Comparison of ENCODE assay signal across 8 mouse cellular contexts in the genomic region with DNA sequence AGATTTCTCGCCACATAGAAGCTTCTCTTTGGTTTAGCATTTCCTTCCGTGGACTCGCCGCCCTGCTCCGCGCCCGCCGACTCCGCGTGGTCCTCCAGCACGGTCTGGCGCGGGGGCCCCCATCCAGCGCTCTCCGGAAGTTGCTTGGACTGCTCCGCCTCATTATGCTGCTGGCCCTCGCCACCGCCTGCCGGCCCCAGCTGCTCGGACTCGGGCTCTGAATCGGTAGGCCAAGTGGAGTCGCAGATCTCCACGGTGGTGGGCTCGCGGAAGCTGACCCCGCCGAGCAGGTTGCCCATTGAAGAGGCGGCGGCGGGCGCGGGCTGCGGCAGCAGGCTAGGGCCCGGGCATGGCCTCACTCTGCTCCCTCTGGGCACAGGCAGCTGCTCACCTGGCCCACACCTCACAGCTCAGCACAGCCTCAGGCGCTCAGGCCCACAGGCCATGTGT. TPM values are rescaled to one million over a fixed set of nuclear protein-coding genes. Genes with fewer than 3 reads are reported as not detected.
DNase-seq lines count a peak whose midpoint lies in the region; ATAC-seq and TF ChIP-seq lines count a peak whose summit lies in the region.

No protein-coding gene starts in this region.

- WGBS in heart, embryonic 14.5 days, result 4% methylated on average over 36 of the region's 36 CpGs
- 5% methylated on average over 36 of the region's 36 CpGs for WGBS in liver, embryonic 14.5 days (ENCODE audit: insufficient replicate concordance)

- H3K4me2 ChIP-seq in heart, embryonic 14.5 days (ENCODE audit: low read length), result peak overlapping the region; percentile 83
- peak overlapping the region; percentile 52 for H3K4me2 ChIP-seq in liver, embryonic 14.5 days (ENCODE audit: low read depth)

- H3K36me3 ChIP-seq in heart, embryonic 14.5 days (ENCODE audit: control insufficient read depth, insufficient read depth, low read length), result no peaks in the 10 kb centered on the region
- H3K36me3 ChIP-seq in liver, embryonic 14.5 days (replicated peaks; ENCODE audit: control insufficient read depth, insufficient read depth, low read depth), result no peaks in the 10 kb centered on the region

- H3K27me3 ChIP-seq in heart, embryonic 14.5 days (ENCODE audit: control insufficient read depth, insufficient read depth, low read length), result no peaks in the 10 kb centered on the region
- no peaks in the 10 kb centered on the region; the same call in 1 of the 2 replicates for H3K27me3 ChIP-seq in liver, embryonic 14.5 days (ENCODE audit: control insufficient read depth, insufficient read depth, low read length)

- H3K4me3 ChIP-seq in heart, embryonic 14.5 days (ENCODE audit: control insufficient read depth in 1 of 2, insufficient read depth in 1 of 2, low read depth in 1 of 2, low read length in 2 of 2), result peak overlapping the region; percentile 50 to 62
- H3K4me3 ChIP-seq in embryonic fibroblast, embryonic 13.5 days (ENCODE audit: insufficient read depth, low read length), result peak overlapping the region; percentile 16
- H3K4me3 ChIP-seq in liver, embryonic 14.5 days (ENCODE audit: insufficient read depth in 1 of 2, low read depth in 2 of 2, low read length in 2 of 2), result peak overlapping the region; percentile 3 to 37; a peak in 2 of 4 replicates

- no peak for TF ChIP-seq EP300 in liver, embryonic 14.5 days (IDR thresholded peaks at IDR 0.05; ENCODE audit: low read depth)

- TF ChIP-seq POLR2A in embryonic fibroblast, embryonic 13.5 days (IDR thresholded peaks at IDR 0.05; ENCODE audit: low read depth, low read length), result no peak

- peak; percentile 47; the same call in 1 of the 2 replicates for ATAC-seq in heart, embryonic 14.5 days (ENCODE audit: insufficient number of reproducible peaks, insufficient read depth, low FRiP score, low read depth)
- no peak for ATAC-seq in liver, embryonic 14.5 days (ENCODE audit: insufficient read depth)

- DNase-seq in heart, adult 8-10 months (ENCODE audit: low spot score), result no peak
- DNase-seq in adrenal gland, adult 18-20 months (ENCODE audit: low spot score in 2 of 2), result peak; percentile 3 to 18
- DNase-seq in induced T-regulatory cell, adult 2 months (ENCODE audit: low read depth), result peak; percentile 7
- DNase-seq in liver, embryonic 14.5 days (ENCODE audit: low read depth in 3 of 3, low spot score in 3 of 3), result no peak
- peak; percentile 6 for DNase-seq in ovary, postnatal 10 days (ENCODE audit: low spot score)
- no peak for DNase-seq in thymus, postnatal 0 days (ENCODE audit: low spot score)

- H3K27ac ChIP-seq in heart, embryonic 14.5 days (replicated peaks in 1 of 2; ENCODE audit: control insufficient read depth in 1 of 2, insufficient read depth in 1 of 2, low read depth in 2 of 2, low read length in 2 of 2), result no peak overlapping the region
- no peak overlapping the region for H3K27ac ChIP-seq in embryonic fibroblast, embryonic 13.5 days (ENCODE audit: insufficient read depth, low read length)
- no peak overlapping the region for H3K27ac ChIP-seq in liver, embryonic 14.5 days

- no peaks in the 10 kb centered on the region for H3K9me3 ChIP-seq in heart, embryonic 14.5 days (ENCODE audit: control insufficient read depth, low read length)
- H3K9me3 ChIP-seq in liver, embryonic 14.5 days (ENCODE audit: control insufficient read depth, low read length), result no peaks in the 10 kb centered on the region

- H3K4me1 ChIP-seq in heart, embryonic 14.5 days (ENCODE audit: control insufficient read depth in 2 of 2, insufficient read depth in 2 of 2, low read length in 2 of 2), result no peaks in the 10 kb centered on the region
- H3K4me1 ChIP-seq in embryonic fibroblast, embryonic 13.5 days (ENCODE audit: control insufficient read depth, insufficient read depth, low read length), result no peaks in the 10 kb centered on the region
- no peaks in the 10 kb centered on the region for H3K4me1 ChIP-seq in liver, embryonic 14.5 days (replicated peaks; ENCODE audit: control insufficient read depth in 2 of 2, insufficient read depth in 2 of 2, low read length in 1 of 2)

- H3K9ac ChIP-seq in heart, embryonic 14.5 days (ENCODE audit: low read length), result peak overlapping the region; percentile 71
- H3K9ac ChIP-seq in liver, embryonic 14.5 days (replicated peaks), result no peak overlapping the region

- TF ChIP-seq CTCF in embryonic fibroblast, embryonic 13.5 days (IDR thresholded peaks at IDR 0.05; ENCODE audit: borderline replicate concordance, insufficient read depth, low read length), result no peak
- no peak for TF ChIP-seq CTCF in liver, embryonic 14.5 days (IDR thresholded peaks at IDR 0.05; ENCODE audit: low read depth)

RNA-seq across cellular contexts. Expression of gene Vmn2r86, which starts 14.5 kb away (rescaled TPM):
- not detected in 2 replicates for polyA plus RNA-seq in heart, embryonic 14.5 days (2014; fragmentation: Nextera tagmentation; extraction: Ambion mirVana)
- not detected for total RNA-seq in heart, adult 8-10 months (2022)
- total RNA-seq in adrenal gland, adult 18-20 months (2021), result not detected
- not detected in 2 replicates for polyA plus RNA-seq in embryonic fibroblast, embryonic 13.5 days (2011; ENCODE audit: insufficient read length, low read depth, missing spikeins)
- polyA plus RNA-seq in liver, embryonic 14.5 days (2012; rRNA removed), result not detected in 2 replicates
- polyA plus RNA-seq in liver, embryonic 14.5 days (2014; fragmentation: Nextera tagmentation; extraction: Ambion mirVana), result not detected in 2 replicates
- polyA plus RNA-seq in thymus, postnatal 0 days (2015; fragmentation: Nextera tagmentation; extraction: Ambion mirVana), result not detected in 2 replicates

RNA-seq across cellular contexts. Expression of gene Vmn2r87, which starts 26.9 kb away (rescaled TPM):
- not detected in 2 replicates for polyA plus RNA-seq in heart, embryonic 14.5 days (2014; fragmentation: Nextera tagmentation; extraction: Ambion mirVana)
- not detected for total RNA-seq in heart, adult 8-10 months (2022)
- not detected for total RNA-seq in adrenal gland, adult 18-20 months (2021)
- not detected in 2 replicates for polyA plus RNA-seq in embryonic fibroblast, embryonic 13.5 days (2011; ENCODE audit: insufficient read length, low read depth, missing spikeins)
- polyA plus RNA-seq in liver, embryonic 14.5 days (2012; rRNA removed), result not detected in 2 replicates
- polyA plus RNA-seq in liver, embryonic 14.5 days (2014; fragmentation: Nextera tagmentation; extraction: Ambion mirVana), result not detected in 2 replicates
- polyA plus RNA-seq in thymus, postnatal 0 days (2015; fragmentation: Nextera tagmentation; extraction: Ambion mirVana), result not detected in 2 replicates

RNA-seq across cellular contexts. Expression of gene Vmn2r85, which starts 40.8 kb away (rescaled TPM):
- not detected in 2 replicates for polyA plus RNA-seq in heart, embryonic 14.5 days (2014; fragmentation: Nextera tagmentation; extraction: Ambion mirVana)
- not detected for total RNA-seq in heart, adult 8-10 months (2022)
- not detected for total RNA-seq in adrenal gland, adult 18-20 months (2021)
- polyA plus RNA-seq in embryonic fibroblast, embryonic 13.5 days (2011; ENCODE audit: insufficient read length, low read depth, missing spikeins), result not detected in 2 replicates
- polyA plus RNA-seq in liver, embryonic 14.5 days (2012; rRNA removed), result not detected in 2 replicates
- not detected in 2 replicates for polyA plus RNA-seq in liver, embryonic 14.5 days (2014; fragmentation: Nextera tagmentation; extraction: Ambion mirVana)
- not detected in 2 replicates for polyA plus RNA-seq in thymus, postnatal 0 days (2015; fragmentation: Nextera tagmentation; extraction: Ambion mirVana)

Comparison
In these comparisons a context has a peak if more than half of its experiments do, and no peak if none do; other contexts are left out.
1. DNase-seq: peak in adrenal gland, adult 18-20 months (2 of 2), induced T-regulatory cell, adult 2 months (single experiment) and ovary, postnatal 10 days (single experiment); none in heart, adult 8-10 months (single experiment), liver, embryonic 14.5 days (0 of 3) and thymus, postnatal 0 days (single experiment).
2. Peak in every context shown above with its lines, with median percentiles within 50 percentile points of each other: H3K4me3 ChIP-seq.